Mouse (Mus musculus) heart, adult 2 months (tissue): ENCODE results near the gene Rab33b. TPM values are rescaled to one million over a fixed set of nuclear protein-coding genes. Genes with fewer than 3 reads are reported as not detected.
A peak's percentile ranks its signal among the peaks of the same experiment; 100 is the strongest.
"Not testable (repeated sequence)": the region's sequence is repeated elsewhere in the genome, so short reads cannot be mapped to it uniquely, and the experiment has no call there.

Source experiments
- DNase-seq, 2 experiments: peaks; one replicate each; pipeline ENCODE4 v3.0.0; 2021
- H3K27ac ChIP-seq: fragments of 200-600 bp; 2 replicates; pipeline ENCODE4 v1.8.1; 2022
- H3K27me3 ChIP-seq: fragments of 200-500 bp; 2 replicates; pipeline ENCODE4 v1.6.1; 2012; ENCODE audit warnings: mild to moderate bottlenecking, low read length, inconsistent platforms, mixed read lengths; ENCODE audit not compliant: control insufficient read depth, insufficient read depth
- H3K36me3 ChIP-seq: fragments of 200-500 bp; 2 replicates; pipeline ENCODE4 v1.6.1; 2012; ENCODE audit warnings: low read length, inconsistent platforms; ENCODE audit not compliant: control insufficient read depth, insufficient read depth
- H3K4me1 ChIP-seq: fragments of 200-500 bp; 2 replicates; pipeline ENCODE4 v1.6.1; 2011; ENCODE audit warnings: low read length; ENCODE audit not compliant: control insufficient read depth, insufficient read depth
- H3K4me3 ChIP-seq: fragments of 200-600 bp; 2 replicates; pipeline ENCODE4 v1.8.1; 2022
- H3K79me2 ChIP-seq: fragments of 200-500 bp; replicated peaks from 2 replicates; pipeline ENCODE4 v1.6.1; 2012; ENCODE audit warnings: mild to moderate bottlenecking, inconsistent platforms, low read length, moderate library complexity, mixed read lengths; ENCODE audit not compliant: control insufficient read depth, insufficient read depth
- H3K9ac ChIP-seq: fragments of 200-500 bp; 2 replicates; pipeline ENCODE4 v1.6.1; 2012; ENCODE audit warnings: low read depth, mild to moderate bottlenecking, control low read depth, inconsistent platforms, low read length, mixed read lengths
- CTCF ChIP-seq: fragments of 200-600 bp; IDR thresholded peaks from 2 replicates; pipeline ENCODE4 v1.8.1; 2022; ENCODE audit warnings: antibody characterized with exemption, mild to moderate bottlenecking, moderate library complexity
- EP300 ChIP-seq: fragments of 200-500 bp; IDR thresholded peaks from 2 replicates; pipeline ENCODE4 v1.6.1; 2011; ENCODE audit warnings: low read depth, low read length, control low read depth; ENCODE audit not compliant: insufficient read depth
- POLR2A ChIP-seq: fragments of 200-500 bp; IDR thresholded peaks from 2 replicates; pipeline ENCODE4 v1.6.1; 2011; ENCODE audit warnings: mild to moderate bottlenecking, low read depth, low read length, control low read depth; ENCODE audit not compliant: insufficient read depth
- WGBS: fragments of 180-500 bp; shearing (Covaris S2); methylation state at CpG from one replicate; pipeline ENCODE4 v1.1.7; 2018; 5-methylcytosine and 5-hydroxymethylcytosine counted together
- intact Hi-C: fragments of 180-260 bp; cut with DNase I; formaldehyde crosslinking; loops from one replicate; pipeline ENCODE4 v1.15.1; 2025
- long read RNA-seq: library from polyadenylated mRNA; stranded (forward); transcript quantifications from one replicate; pipeline ENCODE4 v2.0.0, GENCODE M21; 2021
- polyA plus RNA-seq: library from polyadenylated mRNA; depleted of rRNA; stranded (reverse); fragments of >200 nt; gene quantifications from 2 replicates; pipeline ENCODE4 v1.2.3, GENCODE M21; 2012; rRNA removed
- total RNA-seq, 2 experiments: library from RNA; stranded (reverse); gene quantifications; 2 replicates each; pipeline ENCODE4 v1.2.3; 2021

The Rab33b gene
- total RNA-seq (10 to 100 TPM in 1 of 2 experiments, 1 to 10 TPM in 1; 9.2 to 10.7 TPM), polyA plus RNA-seq (3.9 and 7.1 TPM in 2 replicates)
- long read RNA-seq, transcript Rab33b-201 (2 exons, 3,492 nt), result major isoform, 10 of 10 reads
- long read RNA-seq, partial matches to known transcripts, result 0 of 10 reads
- long read RNA-seq, other reads (novel, unspliced or antisense), result 0 of 10 reads

DNA sequence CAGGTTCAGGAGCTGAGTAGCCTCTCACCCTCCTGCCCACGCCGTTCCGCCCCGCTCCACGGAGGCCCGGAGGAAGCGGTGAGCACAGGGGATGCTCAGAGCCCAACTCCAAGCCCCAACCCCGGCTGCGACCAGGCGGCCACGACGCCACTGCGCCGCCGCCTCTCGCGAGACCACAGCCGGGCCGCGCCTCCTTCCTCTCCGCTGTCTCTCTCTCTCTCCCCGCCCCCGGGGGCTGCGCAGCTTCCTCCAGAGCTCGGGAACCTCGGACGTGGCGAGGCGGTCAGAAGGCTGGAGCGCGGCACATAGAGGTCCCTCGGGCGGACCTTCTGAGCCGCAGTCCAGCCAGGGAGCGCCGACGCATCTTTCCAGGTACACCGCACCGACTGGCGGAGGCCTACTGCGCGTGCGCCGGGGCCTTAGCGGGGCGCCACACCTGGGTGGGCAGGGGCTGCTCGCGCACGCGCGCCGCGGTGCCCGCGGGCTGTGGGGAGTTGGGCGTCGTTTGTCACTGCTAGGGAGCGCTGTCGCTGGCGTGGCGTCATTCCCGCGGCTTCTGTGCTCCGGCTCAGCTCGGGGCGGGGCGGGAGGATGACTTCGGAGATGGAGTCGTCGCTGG, at the start of gene Rab33b:
Rab33b (plus strand) TSS at position 180 of the 619 bp plus-strand sequence.
- intact Hi-C loops, result loop anchor here (5.0 to 10.0 kb wide), 2 partner anchors 78 to 761 kb away; partner anchors contain the start of gene Setd7
- TF ChIP-seq POLR2A, result peak; percentile 94
- TF ChIP-seq EP300, result peak; percentile 10; the same call in 1 of the 2 replicates
- peak; percentile 43 for TF ChIP-seq CTCF
- peak; percentile 97 for DNase-seq
- peak within 1 kb of the TSS; percentile 90 for H3K9ac ChIP-seq
- peak within 1 kb of the TSS; percentile 94 for H3K27ac ChIP-seq
- WGBS, result under 1% methylated on average over 69 of the region's 70 CpGs
- no peaks in the 10 kb centered on the region; the same call in 1 of the 2 replicates for H3K4me1 ChIP-seq
- peaks cover 5% of the 10 kb centered on the region; the same call in 1 of the 2 replicates for H3K79me2 ChIP-seq
- no peaks in the 10 kb centered on the region for H3K27me3 ChIP-seq
- no peaks in the 10 kb centered on the region for H3K36me3 ChIP-seq
- H3K4me3 ChIP-seq, result peak within 1 kb of the TSS; percentile 93

DNA sequence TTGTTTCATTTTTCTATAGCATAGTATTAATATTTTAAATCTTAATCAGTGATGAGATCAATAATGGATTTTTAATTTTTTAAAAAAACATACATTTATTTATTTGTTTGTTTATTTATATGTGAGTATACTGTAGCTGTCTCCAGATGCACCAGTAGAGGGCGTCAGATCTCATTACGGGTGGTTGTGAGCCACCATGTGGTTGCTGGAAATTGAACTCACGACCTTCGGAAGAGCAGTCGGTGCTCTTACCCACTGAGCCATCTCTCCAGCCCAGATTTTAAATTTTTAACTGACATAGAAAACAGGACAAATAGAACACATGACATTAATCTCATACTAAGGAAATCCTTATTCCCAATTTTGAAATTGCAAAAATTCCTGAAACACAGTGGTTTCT, 49.4 kb upstream of the Rab33b start:
- H3K27me3 ChIP-seq, H3K4me3 ChIP-seq, H3K9ac ChIP-seq, H3K79me2 ChIP-seq, DNase-seq, H3K4me1 ChIP-seq, intact Hi-C loops, H3K27ac ChIP-seq, H3K36me3 ChIP-seq: not testable (repeated sequence)
- peak; percentile 22; the same call in 1 of the 2 replicates for TF ChIP-seq CTCF
- 85% methylated on average over 5 of the region's 5 CpGs for WGBS

DNA sequence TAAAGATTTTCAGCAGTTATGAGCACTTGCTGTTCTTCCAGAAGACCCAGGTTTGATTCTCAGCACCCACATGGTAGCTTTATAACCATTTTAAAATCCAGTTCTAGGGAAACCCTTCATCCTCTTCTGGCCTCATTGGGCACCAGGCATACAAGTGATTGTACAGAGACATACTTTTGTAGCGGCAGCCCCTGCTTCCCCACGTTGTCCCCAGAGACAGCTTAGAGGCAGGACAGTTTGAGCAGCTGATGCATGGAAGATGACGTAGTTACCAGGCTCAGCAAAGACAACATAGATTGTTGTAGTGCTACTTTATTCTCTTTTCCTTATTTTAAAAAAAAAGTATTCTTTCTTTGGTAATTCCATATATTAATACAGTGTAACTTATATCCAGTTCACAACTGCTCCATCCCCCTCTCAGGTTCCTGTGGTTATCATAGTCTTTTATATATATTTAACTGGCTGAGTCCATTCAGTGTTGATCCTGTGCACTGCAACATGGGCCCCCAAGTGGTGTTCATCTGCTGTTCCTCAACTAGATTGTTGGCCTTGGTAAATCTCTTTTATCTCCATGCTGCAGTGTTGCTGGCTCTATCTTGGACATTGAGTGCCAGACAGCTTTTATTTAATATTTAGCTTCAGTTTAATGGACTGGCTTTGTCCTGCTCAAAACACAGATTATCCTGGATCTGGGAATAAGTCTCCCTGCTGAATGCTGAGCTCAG, 48.7 kb upstream of the Rab33b start:
- no peak for DNase-seq
- Histone ChIP-seq H3K4me3 (no peak overlapping the region), H3K4me1 (no peaks in the 10 kb centered on the region), H3K9ac (no peak overlapping the region), H3K79me2 (peaks cover 4% of the 10 kb centered on the region), H3K36me3 (no peaks in the 10 kb centered on the region; the same call in none of the 2 replicates), H3K27me3 (no peaks in the 10 kb centered on the region), H3K27ac (no peak overlapping the region)
- intact Hi-C loops, result no loop called here
- 71% methylated on average over 3 of the region's 3 CpGs for WGBS
- no peak for TF ChIP-seq EP300
- no peak for TF ChIP-seq CTCF
- TF ChIP-seq POLR2A, result no peak

DNA sequence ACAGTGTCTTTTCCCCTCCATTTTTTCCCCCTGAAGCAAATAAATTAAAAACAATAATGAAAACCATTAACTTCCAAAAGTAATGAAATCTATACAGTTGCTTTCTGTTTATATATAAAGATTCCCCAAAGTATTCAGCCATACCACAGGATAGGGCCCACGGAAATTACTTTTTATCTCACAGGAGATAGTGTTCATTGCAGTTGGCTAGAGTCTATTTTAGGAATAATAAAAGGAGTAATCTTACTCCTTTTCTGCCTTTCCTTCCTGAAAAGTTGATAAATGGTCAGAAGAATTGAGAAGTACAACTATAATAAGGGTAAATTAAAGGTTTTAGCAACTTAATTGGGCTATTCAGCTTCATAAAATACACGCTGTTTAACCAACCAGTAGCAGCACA, 15.2 kb upstream of the Rab33b start:
- H3K27ac ChIP-seq, result no peak overlapping the region
- WGBS, result 65% methylated on average over 2 of the region's 2 CpGs
- no peak overlapping the region for H3K4me3 ChIP-seq
- no peaks in the 10 kb centered on the region for H3K79me2 ChIP-seq
- no peak for DNase-seq
- no peak overlapping the region for H3K9ac ChIP-seq
- TF ChIP-seq POLR2A, result no peak
- no peak for TF ChIP-seq CTCF
- no peak for TF ChIP-seq EP300
- intact Hi-C loops, result no loop called here
- H3K4me1 ChIP-seq, result no peaks in the 10 kb centered on the region
- H3K27me3 ChIP-seq, result no peaks in the 10 kb centered on the region
- H3K36me3 ChIP-seq, result no peaks in the 10 kb centered on the region; the same call in 1 of the 2 replicates

DNA sequence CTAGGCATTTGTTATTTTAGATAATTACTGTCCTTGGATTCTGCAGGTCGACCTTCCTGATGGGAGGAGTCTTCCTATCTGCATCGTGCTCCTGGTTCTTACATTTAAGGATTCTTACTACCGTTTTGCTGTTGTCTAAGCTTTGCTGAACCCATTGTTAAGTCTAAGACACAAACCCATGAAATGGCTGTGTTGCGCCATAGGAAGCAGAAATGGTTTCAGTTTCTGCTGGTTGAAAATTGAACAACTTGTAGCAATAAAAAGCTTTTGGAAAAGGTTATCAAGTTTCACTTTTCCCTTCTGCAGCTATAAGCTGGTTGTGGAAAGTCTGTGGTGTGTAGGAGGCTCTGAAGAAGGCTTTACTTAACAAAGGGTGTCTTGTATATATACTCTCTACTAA, 8.0 kb upstream of the Rab33b start:
- no peak overlapping the region for H3K4me3 ChIP-seq
- H3K79me2 ChIP-seq, result no peaks in the 10 kb centered on the region
- no peaks in the 10 kb centered on the region for H3K27me3 ChIP-seq
- TF ChIP-seq EP300 (no peak), CTCF (no peak), POLR2A (no peak)
- H3K4me1 ChIP-seq, result no peaks in the 10 kb centered on the region
- 56% methylated on average over 4 of the region's 4 CpGs for WGBS
- no peak for DNase-seq
- no peak overlapping the region for H3K27ac ChIP-seq
- H3K36me3 ChIP-seq, result no peaks in the 10 kb centered on the region; the same call in 1 of the 2 replicates
- intact Hi-C loops, result no loop called here
- H3K9ac ChIP-seq, result no peak overlapping the region

DNA sequence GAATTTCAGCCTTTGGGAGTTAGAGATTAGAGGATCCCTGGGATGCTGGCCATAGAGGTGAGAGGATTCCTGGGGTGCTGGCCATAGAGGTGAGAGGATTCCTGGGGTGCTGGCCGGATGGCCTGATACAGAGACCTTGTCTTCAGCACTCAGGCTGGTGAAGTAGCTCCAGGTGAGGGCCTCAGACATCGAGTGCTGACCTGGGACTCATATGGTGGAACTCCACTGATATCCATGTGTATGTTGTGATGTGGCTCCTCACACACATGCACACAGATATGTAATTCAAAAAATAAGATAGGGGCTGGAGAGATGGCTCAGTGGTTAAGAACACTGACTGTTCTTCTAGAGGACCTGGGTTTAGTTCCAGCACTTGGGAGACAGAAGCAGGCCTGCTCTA, 3.8 kb upstream of the Rab33b start:
- WGBS, result 26% methylated on average over 2 of the region's 2 CpGs
- no peak overlapping the region for H3K9ac ChIP-seq
- intact Hi-C loops, result loop anchor here (5.0 to 10.0 kb wide), 2 partner anchors 82 to 765 kb away; partner anchors contain the start of gene Setd7

More for the DNA sequence above, 3.8 kb upstream of the Rab33b start:
- Histone ChIP-seq H3K4me1 (no peaks in the 10 kb centered on the region; the same call in 1 of the 2 replicates), H3K79me2 (0 out of 2 replicates have a peak, but pooled peaks cover 1% of the 10 kb centered on the region), H3K27ac (no peak overlapping the region), H3K36me3 (no peaks in the 10 kb centered on the region), H3K27me3 (no peaks in the 10 kb centered on the region), H3K4me3 (no peak overlapping the region)
- TF ChIP-seq EP300 (no peak), POLR2A (no peak), CTCF (no peak)
- no peak for DNase-seq
